Mouse (Mus musculus) small intestine, adult 10 weeks (tissue): Measurements from ENCODE around the gene Rdh14. TPM values are rescaled to one million over a fixed set of nuclear protein-coding genes. Genes with fewer than 3 reads are reported as not detected.

Experiments used
- polyA plus RNA-seq: library from polyadenylated mRNA; stranded (reverse); fragments of 350-450 nt; fragmentation: Illumina TruSeq; extraction: RNeasy Lipid Tissue Mini Kit (QIAGEN cat#74804); gene quantifications from one replicate; pipeline ENCODE4 v1.2.3, GENCODE M21; 2014; ENCODE audit warnings: low replicate concordance

Gene Rdh14
- 98.9 TPM for polyA plus RNA-seq

GRCm38 (mm10) chr12:10390671-10391441 is at the start of gene Rdh14:
Gene Rdh14 (plus strand): TSS chr12:10390772.

GRCm38 (mm10) chr12:10369673-10370072 is 20.9 kb upstream of the Rdh14 start, which contains the start of gene Nt5c1b:
Gene Nt5c1b (plus strand): TSS chr12:10369973.

Other genes with a start within 250 kb of the Rdh14 start
- gene Nt5c1b, start 20.8 kb upstream of the Rdh14 start, polyA plus RNA-seq, result not detected